Mouse (Mus musculus) inflammation-experienced regulatory T-cells, adult 6 months (primary cell): ENCODE measurements at regions not wholly inside any gene's neighbourhood (a gene's known extent, or its start where the extent isn't known, plus 50 kb on each side); places are given as distances from the start of the nearest gene placed in this dataset.

Experiments
- ATAC-seq: one replicate; pipeline ENCODE4 v1.8.0; 2017

GRCm38 (mm10) chr13:15931553-15932162, 80.0 kb upstream of the Inhba start:
- no peak for ATAC-seq

GRCm38 (mm10) chr13:15935689-15936088, 76.0 kb upstream of the Inhba start:
- ATAC-seq, result no peak

- ATAC-seq, result no peak
These were observed 75.5 kb upstream of the Inhba start for GRCm38 (mm10) chr13:15936109-15936508.

GRCm38 (mm10) chr13:15950143-15950542, 61.5 kb upstream of the Inhba start:
- ATAC-seq, result no peak

- no peak for ATAC-seq
These were observed 60.6 kb upstream of the Inhba start for GRCm38 (mm10) chr13:15950885-15951610.
